ENCODE assay signal across 18 mouse cellular contexts in genomic region chr9:23670642-23671041, GRCm38 (mm10).
DNase-seq lines count a peak whose midpoint lies in the region; ATAC-seq lines count a peak whose summit lies in the region.
"Had no signal": no experiment of that assay in that cellular context is flagged by ENCODE, and none has a peak within 500 bp of the region (broad histone marks: within the 10 kb centered on the region; RNA-seq: fewer than 3 reads in every experiment).

No protein-coding gene starts in this region.

- 14% methylated on average over 5 of the region's 5 CpGs for WGBS in kidney, embryonic 15.5 days
- 19% methylated on average over 5 of the region's 5 CpGs for WGBS in kidney, embryonic 14.5 days
- WGBS in lung, embryonic 15.5 days: 19% methylated on average over 5 of the region's 5 CpGs
- 14% methylated on average over 5 of the region's 5 CpGs for WGBS in liver, embryonic 16.5 days (ENCODE audit: insufficient replicate concordance)

- H3K9me3 ChIP-seq in kidney, embryonic 15.5 days (replicated peaks): no peaks in the 10 kb centered on the region
- no peaks in the 10 kb centered on the region for H3K9me3 ChIP-seq in kidney, embryonic 14.5 days (ENCODE audit: control insufficient read depth, low read length)
- H3K9me3 ChIP-seq in lung, embryonic 15.5 days: no peaks in the 10 kb centered on the region
- H3K9me3 ChIP-seq in liver, embryonic 16.5 days (replicated peaks; ENCODE audit: control insufficient read depth, low read length): no peaks in the 10 kb centered on the region
- H3K9me3 ChIP-seq: heart, embryonic 15.5 days; hindbrain, embryonic 13.5 days had no signal

- no peak overlapping the region for H3K9ac ChIP-seq in kidney, embryonic 15.5 days
- H3K9ac ChIP-seq in kidney, embryonic 14.5 days (ENCODE audit: low read depth, low read length): no peak overlapping the region
- H3K9ac ChIP-seq in lung, embryonic 15.5 days: no peak overlapping the region
- H3K9ac ChIP-seq in liver, embryonic 16.5 days (ENCODE audit: low read depth, low read length): no peak overlapping the region
- H3K9ac ChIP-seq: forebrain, postnatal 0 days; heart, embryonic 15.5 days; hindbrain, embryonic 13.5 days had no signal

- no peak for DNase-seq in lung, postnatal 4 days
- DNase-seq in brain, adult 2 months (ENCODE audit: low read depth, low spot score): peak; percentile 36
- DNase-seq in thymus, postnatal 14 days: no peak
- DNase-seq: adrenal gland, postnatal 36 days; cerebellum, adult 11 months; forebrain, postnatal 0 days; gastrocnemius, postnatal 36 days; left cerebral cortex, postnatal 4 days; right cerebral cortex, postnatal 25 days had no signal

- H3K4me2 ChIP-seq in kidney, embryonic 15.5 days: peak overlapping the region; percentile 25; the same call in 1 of the 2 replicates
- no peak overlapping the region; the same call in 1 of the 2 replicates for H3K4me2 ChIP-seq in kidney, embryonic 14.5 days (replicated peaks; ENCODE audit: low read depth, low read length)
- H3K4me2 ChIP-seq in lung, embryonic 15.5 days: peak overlapping the region; percentile 17; the same call in 1 of the 2 replicates
- 0 out of 2 replicates have a peak overlapping the region, but pooled peaks have one; percentile 17 for H3K4me2 ChIP-seq in liver, embryonic 16.5 days (ENCODE audit: low read depth, low read length)
- H3K4me2 ChIP-seq: heart, embryonic 15.5 days; hindbrain, embryonic 13.5 days had no signal

- 0 out of 2 replicates have a peak, but pooled peaks have one; percentile 9 for ATAC-seq in kidney, embryonic 15.5 days (replicated peaks; ENCODE audit: low FRiP score)
- no peak for ATAC-seq in kidney, embryonic 14.5 days (ENCODE audit: low FRiP score, low TSS enrichment)
- no peak for ATAC-seq in lung, embryonic 15.5 days (ENCODE audit: borderline replicate concordance, extremely low read depth, low FRiP score, low TSS enrichment)
- peak; percentile 41; the same call in 1 of the 2 replicates for ATAC-seq in liver, embryonic 16.5 days (ENCODE audit: low read depth)
- no peak for ATAC-seq in activated CD4-positive, CD25-positive, alpha-beta regulatory T cell, adult 4 months
- ATAC-seq: forebrain, postnatal 0 days; intestine, embryonic 16.5 days had no signal

- H3K27ac ChIP-seq in kidney, embryonic 15.5 days: no peak overlapping the region
- no peak overlapping the region for H3K27ac ChIP-seq in kidney, embryonic 14.5 days (ENCODE audit: low read depth, low read length)
- no peak overlapping the region; the same call in 1 of the 2 replicates for H3K27ac ChIP-seq in lung, embryonic 15.5 days
- no peak overlapping the region for H3K27ac ChIP-seq in liver, embryonic 16.5 days (ENCODE audit: low read length)
- H3K27ac ChIP-seq: heart, embryonic 15.5 days; hindbrain, embryonic 13.5 days had no signal

- H3K27me3 ChIP-seq in kidney, embryonic 15.5 days: no peaks in the 10 kb centered on the region
- no peaks in the 10 kb centered on the region for H3K27me3 ChIP-seq in kidney, embryonic 14.5 days (ENCODE audit: control insufficient read depth, insufficient read depth, low read length)
- H3K27me3 ChIP-seq in lung, embryonic 15.5 days: no peaks in the 10 kb centered on the region
- no peaks in the 10 kb centered on the region for H3K27me3 ChIP-seq in liver, embryonic 16.5 days (ENCODE audit: control insufficient read depth, insufficient read depth, low read depth, low read length)
- H3K27me3 ChIP-seq: heart, embryonic 15.5 days; hindbrain, embryonic 13.5 days had no signal

- no peak overlapping the region for H3K4me3 ChIP-seq in kidney, embryonic 15.5 days (replicated peaks)
- no peak overlapping the region for H3K4me3 ChIP-seq in kidney, embryonic 14.5 days (ENCODE audit: low read length)
- H3K4me3 ChIP-seq in lung, embryonic 15.5 days: no peak overlapping the region
- H3K4me3 ChIP-seq in liver, embryonic 16.5 days (ENCODE audit: low read depth, low read length): no peak overlapping the region
- H3K4me3 ChIP-seq: heart, embryonic 15.5 days; hindbrain, embryonic 13.5 days; myocyte had no signal

- no peaks in the 10 kb centered on the region for H3K36me3 ChIP-seq in kidney, embryonic 15.5 days
- no peaks in the 10 kb centered on the region for H3K36me3 ChIP-seq in kidney, embryonic 14.5 days (ENCODE audit: control insufficient read depth, insufficient read depth, low read length)
- H3K36me3 ChIP-seq in lung, embryonic 15.5 days: no peaks in the 10 kb centered on the region
- H3K36me3 ChIP-seq in liver, embryonic 16.5 days (ENCODE audit: control insufficient read depth, insufficient read depth): no peaks in the 10 kb centered on the region
- H3K36me3 ChIP-seq: heart, embryonic 15.5 days; hindbrain, embryonic 13.5 days had no signal

- peaks cover 4% of the 10 kb centered on the region; the same call in 1 of the 2 replicates for H3K4me1 ChIP-seq in kidney, embryonic 15.5 days
- H3K4me1 ChIP-seq in kidney, embryonic 14.5 days (ENCODE audit: control insufficient read depth, insufficient read depth, low read length): no peaks in the 10 kb centered on the region
- peaks cover 4% of the 10 kb centered on the region; the same call in 1 of the 2 replicates for H3K4me1 ChIP-seq in lung, embryonic 15.5 days
- no peaks in the 10 kb centered on the region for H3K4me1 ChIP-seq in liver, embryonic 16.5 days (ENCODE audit: control insufficient read depth, low read depth, low read length)
- H3K4me1 ChIP-seq: hindbrain, embryonic 13.5 days had no signal

Comparison
In these comparisons a context has a peak if more than half of its experiments do, and no peak if none do; other contexts are left out.
1. ATAC-seq: peak in kidney, embryonic 15.5 days (single experiment) and liver, embryonic 16.5 days (single experiment); none in kidney, embryonic 14.5 days (single experiment), lung, embryonic 15.5 days (single experiment) and activated CD4-positive, CD25-positive, alpha-beta regulatory T cell, adult 4 months (single experiment).